Mouse (Mus musculus) colon, adult 2 months (tissue): ENCODE results near the gene Il17d. TPM values are rescaled to one million over a fixed set of nuclear protein-coding genes. Genes with fewer than 3 reads are reported as not detected.

Experiments
- polyA plus RNA-seq: library from polyadenylated mRNA; depleted of rRNA; stranded (reverse); fragments of >200 nt; gene quantifications from 2 replicates; pipeline ENCODE4 v1.2.3, GENCODE M21; 2012; rRNA removed

Il17d gene
- 42.0 and 51.7 TPM in 2 replicates for polyA plus RNA-seq

GRCm38 (mm10) chr14:57524671-57525387 lies at the start of gene Il17d:
Gene Il17d (plus strand): TSS chr14:57524777.

DNA sequence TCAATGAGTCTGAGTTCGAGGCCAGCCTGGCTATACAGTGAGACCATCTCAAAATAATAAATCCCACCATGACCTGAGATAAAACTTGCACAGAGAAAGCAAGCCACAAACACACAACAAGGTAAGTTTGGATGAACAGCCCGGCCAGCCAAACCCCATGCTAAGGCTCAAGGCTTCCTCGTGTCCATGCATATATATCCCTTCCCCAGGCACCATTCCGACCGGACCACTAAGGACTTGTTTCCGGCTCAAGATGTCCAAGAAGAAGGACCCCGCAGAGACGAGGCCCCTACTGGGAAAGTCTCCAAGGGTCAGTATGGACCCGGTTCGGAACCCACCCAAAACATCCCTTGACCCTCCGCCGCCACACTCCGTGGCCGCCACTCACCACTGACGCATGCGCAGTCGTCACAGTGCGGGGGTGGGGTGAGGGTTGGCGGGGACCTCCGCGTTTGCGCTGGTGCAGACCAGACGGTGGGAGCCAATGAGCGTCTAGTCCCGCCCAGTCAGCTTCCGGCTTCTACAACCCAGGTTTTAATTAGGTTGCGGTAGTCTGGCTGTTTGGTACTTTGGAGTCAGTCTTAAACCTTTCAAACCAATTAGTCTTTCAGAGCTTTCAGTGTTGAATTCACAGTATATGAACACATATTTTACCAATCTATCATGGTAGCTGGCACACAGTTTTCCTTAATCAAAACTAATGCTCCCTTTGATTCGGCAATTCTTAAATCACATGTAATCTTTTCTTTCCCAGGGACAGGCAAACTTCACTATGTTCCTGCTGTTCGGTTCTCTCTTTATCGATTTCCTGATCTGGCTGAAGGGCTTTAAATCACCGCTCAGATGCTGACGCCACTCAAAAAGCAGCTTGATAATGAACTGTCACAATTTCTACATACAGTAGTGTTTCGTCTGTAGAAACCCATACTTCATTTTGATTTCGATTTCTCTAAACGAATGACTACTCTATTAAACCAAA lies 46.9 kb downstream of the Il17d start, which contains the start of gene Eef1akmt1:
Gene Eef1akmt1 (minus strand): TSS at position 458 of the 979 bp plus-strand sequence.

Other genes starting within 250 kb of the Il17d start
- 97.9 and 98.3 TPM in 2 replicates for gene Cryl1, start 126.2 kb upstream of the Il17d start, polyA plus RNA-seq
- 2.1 and 2.2 TPM in 2 replicates for gene Ift88, start 100.7 kb upstream of the Il17d start, polyA plus RNA-seq
- 9.3 and 10.3 TPM in 2 replicates for gene Eef1akmt1, start 46.8 kb downstream of the Il17d start, polyA plus RNA-seq
- 1.3 and 1.4 TPM in 2 replicates for gene Xpo4, start 140.7 kb downstream of the Il17d start, polyA plus RNA-seq
- gene Gm49361, start 221.3 kb downstream of the Il17d start, polyA plus RNA-seq, result not detected in 2 replicates
- gene Lats2, start 233.6 kb downstream of the Il17d start, polyA plus RNA-seq, result 33.5 and 36.0 TPM in 2 replicates